Mouse (Mus musculus): ENCODE measurements around the gene Ercc6. TPM values are rescaled to one million over a fixed set of nuclear protein-coding genes. Genes with fewer than 3 reads are reported as not detected.

Gene Ercc6
- 16.2 TPM for polyA plus RNA-seq (2014; fragmentation: Illumina TruSeq; extraction: RNeasy Lipid Tissue Mini Kit (QIAGEN cat#74804); ENCODE audit: low read depth, low replicate concordance)

GRCm38 (mm10) chr14:32513336-32514032 is at the start of gene Ercc6:
TSS of gene Ercc6 (plus strand) at chr14:32513521.

GRCm38 (mm10) chr14:32464601-32465505 is 48.5 kb upstream of the Ercc6 start, which contains the start of gene Slc18a3:
TSS of gene Slc18a3 (minus strand) at chr14:32464850.

GRCm38 (mm10) chr14:32465889-32466288 is 47.4 kb upstream of the Ercc6 start, which contains the start of gene Chat:
TSS of gene Chat (minus strand) at chr14:32465989.

GRCm38 (mm10) chr14:32599290-32600041 is 86.1 kb downstream of the Ercc6 start, which contains the start of gene Prrxl1:
TSS of gene Prrxl1 (plus strand) at chr14:32599407.

Other genes starting within 250 kb of the Ercc6 start
- gene Ogdhl, start 191.5 kb upstream of the Ercc6 start, polyA plus RNA-seq (2014; fragmentation: Illumina TruSeq; extraction: RNeasy Lipid Tissue Mini Kit (QIAGEN cat#74804); ENCODE audit: low read depth, low replicate concordance), result 2.7 TPM
- gene 1700024G13Rik, start 125.1 kb upstream of the Ercc6 start, polyA plus RNA-seq (2014; fragmentation: Illumina TruSeq; extraction: RNeasy Lipid Tissue Mini Kit (QIAGEN cat#74804); ENCODE audit: low read depth, low replicate concordance), result 44.3 TPM
- gene Slc18a3, start 48.7 kb upstream of the Ercc6 start, polyA plus RNA-seq (2014; fragmentation: Illumina TruSeq; extraction: RNeasy Lipid Tissue Mini Kit (QIAGEN cat#74804); ENCODE audit: low read depth, low replicate concordance), result not detected
- gene Chat, start 47.5 kb upstream of the Ercc6 start, polyA plus RNA-seq (2014; fragmentation: Illumina TruSeq; extraction: RNeasy Lipid Tissue Mini Kit (QIAGEN cat#74804); ENCODE audit: low read depth, low replicate concordance), result not detected
- not detected for gene Prrxl1, start 85.9 kb downstream of the Ercc6 start, polyA plus RNA-seq (2014; fragmentation: Illumina TruSeq; extraction: RNeasy Lipid Tissue Mini Kit (QIAGEN cat#74804); ENCODE audit: low read depth, low replicate concordance)
- 0.04 TPM for gene 3425401B19Rik, start 171.8 kb downstream of the Ercc6 start, polyA plus RNA-seq (2014; fragmentation: Illumina TruSeq; extraction: RNeasy Lipid Tissue Mini Kit (QIAGEN cat#74804); ENCODE audit: low read depth, low replicate concordance)

Measured in testis, adult 10 weeks (tissue).